Mouse (Mus musculus): ENCODE data around the gene Gm17268. TPM values are rescaled to one million over a fixed set of nuclear protein-coding genes. Genes with fewer than 3 reads are reported as not detected.

Gene Gm17268
- polyA plus RNA-seq, 1 experiment from 2014 or later: not detected

- Histone ChIP-seq H3K36me3 (replicated peaks) (no peaks in the 10 kb centered on the region), H3K4me3 (no peak overlapping the region), H3K27ac (replicated peaks) (no peak overlapping the region), H3K4me1 (peaks cover 2% of the 10 kb centered on the region; the same call in 1 of the 2 replicates), H3K27me3 (replicated peaks; ENCODE audit: low read depth, poor library complexity, severe bottlenecking) (no peaks in the 10 kb centered on the region), H3K9me3 (no peaks in the 10 kb centered on the region)
- WGBS: 90% methylated on average over 7 of the region's 7 CpGs
- DNase-seq (ENCODE audit: low spot score): no peak
Measured at GRCm38 (mm10) chr11:82053849-82054248, 15.5 kb upstream of the Gm17268 start.

- WGBS: 35% methylated on average over 6 of the region's 6 CpGs
- no peak overlapping the region for H3K27ac ChIP-seq (replicated peaks)
- H3K9me3 ChIP-seq: no peaks in the 10 kb centered on the region
- H3K36me3 ChIP-seq (replicated peaks): no peaks in the 10 kb centered on the region
- peak; percentile 67 for DNase-seq (ENCODE audit: low spot score)
- no peak overlapping the region for H3K4me3 ChIP-seq
- H3K4me1 ChIP-seq: peaks cover 6% of the 10 kb centered on the region
- no peaks in the 10 kb centered on the region for H3K27me3 ChIP-seq (replicated peaks; ENCODE audit: low read depth, poor library complexity, severe bottlenecking)
Measured at GRCm38 (mm10) chr11:82047746-82048415, 9.5 kb upstream of the Gm17268 start.

- no peak for DNase-seq (ENCODE audit: low spot score)
- Histone ChIP-seq H3K27me3 (replicated peaks; ENCODE audit: low read depth, poor library complexity, severe bottlenecking) (no peaks in the 10 kb centered on the region), H3K4me3 (no peak within 1 kb of the TSS), H3K36me3 (replicated peaks) (no peaks in the 10 kb centered on the region), H3K27ac (replicated peaks) (no peak within 1 kb of the TSS), H3K4me1 (peaks cover 6% of the 10 kb centered on the region), H3K9me3 (no peaks in the 10 kb centered on the region)
- 85% methylated on average over 3 of the region's 3 CpGs for WGBS
Measured at GRCm38 (mm10) chr11:82045471-82045870, 7.1 kb upstream of the Gm17268 start, which contains the start of gene Ccl7. Gene Ccl7 (plus strand): TSS chr11:82045712.

- no peaks in the 10 kb centered on the region for H3K4me1 ChIP-seq
- DNase-seq (ENCODE audit: low spot score): no peak
- no peaks in the 10 kb centered on the region for H3K36me3 ChIP-seq (replicated peaks)
- no peak overlapping the region for H3K4me3 ChIP-seq
- H3K9me3 ChIP-seq: no peaks in the 10 kb centered on the region
- WGBS: 94% methylated on average over 4 of the region's 4 CpGs
- no peaks in the 10 kb centered on the region for H3K27me3 ChIP-seq (replicated peaks; ENCODE audit: low read depth, poor library complexity, severe bottlenecking)
- H3K27ac ChIP-seq (replicated peaks): no peak overlapping the region
Measured at GRCm38 (mm10) chr11:82041671-82042080, 3.3 kb upstream of the Gm17268 start.

GRCm38 (mm10) chr11:82039132-82039660 is 834 bp upstream of the Gm17268 start:
- no peak for DNase-seq (ENCODE audit: low spot score)
- Histone ChIP-seq H3K36me3 (replicated peaks) (no peaks in the 10 kb centered on the region), H3K27ac (replicated peaks) (no peak overlapping the region), H3K4me1 (0 out of 2 replicates have a peak, but pooled peaks cover 5% of the 10 kb centered on the region), H3K27me3 (replicated peaks; ENCODE audit: low read depth, poor library complexity, severe bottlenecking) (no peaks in the 10 kb centered on the region), H3K9me3 (no peaks in the 10 kb centered on the region), H3K4me3 (no peak overlapping the region)
- 84% methylated on average over 3 of the region's 3 CpGs for WGBS

GRCm38 (mm10) chr11:82035857-82036256 is 2.5 kb downstream of the Gm17268 start:
- Histone ChIP-seq H3K4me3 (no peak overlapping the region), H3K36me3 (replicated peaks) (no peaks in the 10 kb centered on the region), H3K4me1 (0 out of 2 replicates have a peak, but pooled peaks cover 5% of the 10 kb centered on the region), H3K27me3 (replicated peaks; ENCODE audit: low read depth, poor library complexity, severe bottlenecking) (no peaks in the 10 kb centered on the region), H3K27ac (replicated peaks) (no peak overlapping the region), H3K9me3 (no peaks in the 10 kb centered on the region)
- DNase-seq (ENCODE audit: low spot score): no peak
- WGBS: 89% methylated on average over 2 of the region's 2 CpGs

- Histone ChIP-seq H3K27me3 (replicated peaks; ENCODE audit: low read depth, poor library complexity, severe bottlenecking) (no peaks in the 10 kb centered on the region), H3K4me1 (0 out of 2 replicates have a peak, but pooled peaks cover 5% of the 10 kb centered on the region), H3K36me3 (replicated peaks) (no peaks in the 10 kb centered on the region), H3K27ac (replicated peaks) (no peak within 1 kb of the TSS), H3K9me3 (no peaks in the 10 kb centered on the region), H3K4me3 (no peak within 1 kb of the TSS)
- WGBS: 41% methylated on average over 5 of the region's 5 CpGs
- no peak for DNase-seq (ENCODE audit: low spot score)
Measured at GRCm38 (mm10) chr11:82035356-82035755, 3.0 kb downstream of the Gm17268 start, which contains the start of gene Ccl2. Gene Ccl2 (plus strand): TSS chr11:82035571.

GRCm38 (mm10) chr11:82034446-82034845 is 3.9 kb downstream of the Gm17268 start:
- Histone ChIP-seq H3K27ac (replicated peaks) (no peak overlapping the region), H3K4me1 (0 out of 2 replicates have a peak, but pooled peaks cover 5% of the 10 kb centered on the region), H3K4me3 (no peak overlapping the region), H3K36me3 (replicated peaks) (no peaks in the 10 kb centered on the region), H3K9me3 (no peaks in the 10 kb centered on the region), H3K27me3 (replicated peaks; ENCODE audit: low read depth, poor library complexity, severe bottlenecking) (no peaks in the 10 kb centered on the region)
- WGBS: 87% methylated on average over 7 of the region's 7 CpGs
- DNase-seq (ENCODE audit: low spot score): no peak

- Histone ChIP-seq H3K27ac (replicated peaks) (no peak overlapping the region), H3K4me1 (0 out of 2 replicates have a peak, but pooled peaks cover 5% of the 10 kb centered on the region), H3K36me3 (replicated peaks) (no peaks in the 10 kb centered on the region), H3K4me3 (no peak overlapping the region), H3K9me3 (no peaks in the 10 kb centered on the region), H3K27me3 (replicated peaks; ENCODE audit: low read depth, poor library complexity, severe bottlenecking) (no peaks in the 10 kb centered on the region)
- WGBS: 61% methylated on average over 8 of the region's 8 CpGs
- no peak for DNase-seq (ENCODE audit: low spot score)
Measured at GRCm38 (mm10) chr11:82032678-82033344, 5.6 kb downstream of the Gm17268 start.

GRCm38 (mm10) chr11:82032136-82032535 is 6.2 kb downstream of the Gm17268 start:
- Histone ChIP-seq H3K9me3 (no peaks in the 10 kb centered on the region), H3K36me3 (replicated peaks) (no peaks in the 10 kb centered on the region), H3K4me3 (no peak overlapping the region), H3K27ac (replicated peaks) (no peak overlapping the region), H3K4me1 (0 out of 2 replicates have a peak, but pooled peaks cover 5% of the 10 kb centered on the region), H3K27me3 (replicated peaks; ENCODE audit: low read depth, poor library complexity, severe bottlenecking) (no peaks in the 10 kb centered on the region)
- no peak for DNase-seq (ENCODE audit: low spot score)

GRCm38 (mm10) chr11:82030171-82030570 is 8.2 kb downstream of the Gm17268 start:
- no peaks in the 10 kb centered on the region for H3K27me3 ChIP-seq (replicated peaks; ENCODE audit: low read depth, poor library complexity, severe bottlenecking)
- H3K9me3 ChIP-seq: no peaks in the 10 kb centered on the region
- H3K36me3 ChIP-seq (replicated peaks): no peaks in the 10 kb centered on the region
- DNase-seq (ENCODE audit: low spot score): no peak
- 82% methylated on average over 2 of the region's 2 CpGs for WGBS
- no peak overlapping the region for H3K4me3 ChIP-seq
- 0 out of 2 replicates have a peak, but pooled peaks cover 1% of the 10 kb centered on the region for H3K4me1 ChIP-seq
- H3K27ac ChIP-seq (replicated peaks): no peak overlapping the region

GRCm38 (mm10) chr11:82023769-82024168 is 14.6 kb downstream of the Gm17268 start:
- Histone ChIP-seq H3K4me1 (no peaks in the 10 kb centered on the region; the same call in 1 of the 2 replicates), H3K4me3 (no peak overlapping the region), H3K27me3 (replicated peaks; ENCODE audit: low read depth, poor library complexity, severe bottlenecking) (no peaks in the 10 kb centered on the region), H3K9me3 (no peaks in the 10 kb centered on the region), H3K27ac (replicated peaks) (no peak overlapping the region), H3K36me3 (replicated peaks) (no peaks in the 10 kb centered on the region)
- no peak for DNase-seq (ENCODE audit: low spot score)
- 79% methylated on average over 4 of the region's 4 CpGs for WGBS
